Mouse (Mus musculus) frontal cortex, postnatal 10 days (tissue): ENCODE measurements around the gene Pi4ka.

Experiments
- DNase-seq, 2 experiments: peaks; one replicate each; pipeline ENCODE4 v3.0.0; 2022; ENCODE audit warnings: low spot score in 2 of 2, mixed read lengths in 1 of 2

Pi4ka gene

DNA sequence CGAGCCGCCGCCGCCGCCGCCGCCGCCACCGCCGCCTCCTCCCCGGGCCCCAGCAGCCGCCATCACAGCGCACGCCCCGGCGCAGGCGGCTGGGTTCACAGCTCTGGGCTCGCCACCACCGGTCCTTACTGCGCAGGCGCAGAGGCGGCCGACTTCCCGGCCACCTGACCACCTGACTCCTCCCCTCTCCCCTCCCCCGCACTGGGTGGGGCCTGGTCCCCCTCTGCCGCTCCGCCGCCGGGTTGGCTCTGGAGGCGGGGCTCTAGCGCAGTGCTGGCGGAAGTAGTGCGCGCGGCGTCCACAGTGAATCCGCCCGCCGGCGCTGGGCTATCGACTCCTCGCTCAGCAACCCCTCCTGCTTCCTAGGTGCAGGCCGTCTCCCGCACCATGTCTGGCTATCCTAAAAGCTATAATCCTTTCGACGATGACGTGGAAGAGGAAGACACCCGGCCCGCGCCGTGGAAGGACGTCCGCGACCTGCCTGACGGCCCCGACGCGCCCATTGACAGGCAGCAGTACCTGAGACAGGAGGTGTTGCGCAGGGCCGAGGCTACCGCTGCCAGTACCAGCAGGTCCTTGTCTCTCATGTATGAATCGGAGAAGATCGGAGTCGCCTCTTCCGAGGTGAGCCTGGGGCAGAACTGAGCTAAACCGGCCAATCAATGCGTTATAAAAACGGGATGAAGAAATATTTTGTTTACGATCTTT, at the start of gene Pi4ka, which contains the start of gene Snap29:
Pi4ka (minus strand) TSS at position 579 of the 708 bp plus-strand sequence.
Snap29 (plus strand) TSS at position 251 of the 708 bp plus-strand sequence.
- DNase-seq, result peak; percentile 99 to 100

DNA sequence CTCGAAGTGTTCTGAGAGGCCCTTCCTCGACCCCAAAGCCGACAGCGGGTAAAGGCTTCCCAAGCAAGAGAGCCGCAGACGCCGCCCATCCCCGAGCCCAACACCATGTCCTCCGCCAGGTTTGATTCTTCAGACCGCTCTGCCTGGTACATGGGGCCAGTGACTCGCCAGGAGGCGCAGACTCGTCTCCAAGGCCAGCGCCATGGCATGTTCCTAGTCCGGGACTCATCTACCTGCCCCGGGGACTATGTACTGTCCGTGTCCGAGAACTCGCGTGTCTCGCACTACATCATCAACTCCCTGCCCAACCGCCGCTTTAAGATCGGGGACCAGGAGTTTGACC, 46.2 kb upstream of the Pi4ka start:
- DNase-seq, result peak; percentile 26 to 53

DNA sequence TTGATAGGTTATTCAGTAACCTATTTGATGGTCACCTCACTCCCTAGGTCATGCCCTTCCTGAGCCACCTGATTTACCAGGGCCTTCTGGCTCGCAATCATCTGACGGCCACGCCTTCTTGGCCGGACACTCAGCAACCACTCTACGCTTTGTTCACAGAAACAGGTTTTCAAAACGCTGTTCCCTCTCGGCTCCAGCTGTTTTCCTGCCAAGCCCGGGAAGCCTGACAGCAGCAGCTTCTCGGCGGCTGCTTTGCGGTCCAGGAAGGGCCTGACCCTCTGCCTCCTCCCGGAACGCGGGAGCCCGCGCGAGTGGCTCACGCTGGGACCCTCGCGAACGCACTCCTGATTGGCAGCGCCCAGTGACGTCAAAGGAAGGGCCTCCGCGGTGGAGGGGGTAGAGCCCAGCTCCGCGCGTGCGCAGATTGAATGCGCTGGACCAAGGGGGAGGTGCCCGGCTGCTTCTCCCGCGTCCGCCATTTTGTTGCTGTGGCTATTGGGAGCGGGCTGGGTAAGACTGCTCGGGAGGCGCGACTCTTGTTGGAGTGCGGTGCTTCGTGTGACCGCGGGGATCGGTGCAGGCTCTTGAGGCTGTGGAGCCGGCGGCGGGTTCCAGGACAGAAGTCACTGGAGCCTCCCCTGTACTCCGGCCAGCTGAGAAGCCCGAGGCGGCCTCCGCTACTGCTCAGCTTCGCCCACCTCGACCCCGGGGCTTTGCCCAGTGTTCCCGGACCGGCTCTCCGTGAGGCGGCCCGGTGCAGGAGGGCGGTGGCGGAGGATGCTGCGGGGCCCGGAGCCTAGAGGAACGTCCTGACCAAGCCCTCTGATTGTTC, 45.6 kb upstream of the Pi4ka start, which contains the start of gene Crkl:
Crkl (plus strand) TSS at position 447 of the 832 bp plus-strand sequence.
- peak; percentile 95 to 98 for DNase-seq

DNA sequence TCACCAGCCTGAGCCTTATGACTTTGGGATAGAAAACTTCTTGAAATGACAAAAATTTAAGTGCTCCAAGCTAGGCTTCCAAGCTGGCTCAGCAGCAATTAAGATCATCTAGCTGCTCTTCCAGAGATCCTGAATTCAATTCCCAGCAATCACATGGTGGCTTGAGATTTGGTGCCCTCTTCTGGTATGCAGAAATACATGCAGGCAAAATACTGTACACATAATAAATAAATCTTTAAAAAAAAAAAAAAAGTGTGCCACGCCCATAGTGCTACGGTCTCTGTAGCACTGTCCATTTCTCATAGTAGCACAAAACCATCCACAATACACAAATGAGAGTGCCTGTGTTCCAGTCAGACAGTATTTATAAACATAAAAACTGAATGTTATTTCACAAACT, 26.5 kb upstream of the Pi4ka start:
- no peak for DNase-seq

DNA sequence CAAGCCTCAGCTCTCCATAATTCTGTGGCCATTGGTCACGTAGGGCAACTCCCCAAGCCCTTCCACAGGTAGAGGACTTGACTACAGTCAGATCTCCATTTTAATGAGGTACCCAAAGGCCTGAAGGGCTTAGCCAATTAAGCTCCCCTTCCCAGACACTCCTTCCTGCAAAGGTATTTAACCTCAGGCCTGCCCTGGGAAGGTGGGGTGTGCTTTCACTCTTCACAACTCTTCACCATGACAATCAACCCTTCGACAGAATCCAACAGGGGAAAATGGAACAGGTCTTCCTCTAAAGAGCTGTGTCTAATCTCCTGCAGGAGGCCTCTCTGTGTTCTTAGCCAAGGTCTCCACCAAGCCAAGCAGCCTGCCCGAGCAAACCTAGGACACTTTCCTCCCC, 16.9 kb upstream of the Pi4ka start:
- no peak for DNase-seq

DNA sequence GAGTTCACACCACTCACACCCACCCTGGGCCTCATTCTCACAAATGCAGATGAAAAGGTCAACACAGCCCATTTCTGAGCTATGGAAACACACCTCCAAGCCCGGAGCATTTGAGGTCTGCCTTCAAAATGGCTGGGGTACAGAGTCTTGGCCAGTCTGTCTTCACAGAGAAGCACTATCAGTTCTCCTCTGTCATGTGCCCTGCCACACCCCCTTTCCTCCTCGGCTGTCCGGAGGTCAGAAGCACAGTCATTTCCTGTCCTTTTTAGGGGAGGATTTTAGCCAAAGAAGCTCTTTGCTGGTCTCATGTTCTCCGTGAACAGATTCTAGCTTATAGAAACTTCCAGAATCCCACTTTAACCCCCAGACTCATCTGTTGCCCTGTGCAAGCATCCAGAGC, 4.1 kb upstream of the Pi4ka start:
- DNase-seq, result no peak

DNA sequence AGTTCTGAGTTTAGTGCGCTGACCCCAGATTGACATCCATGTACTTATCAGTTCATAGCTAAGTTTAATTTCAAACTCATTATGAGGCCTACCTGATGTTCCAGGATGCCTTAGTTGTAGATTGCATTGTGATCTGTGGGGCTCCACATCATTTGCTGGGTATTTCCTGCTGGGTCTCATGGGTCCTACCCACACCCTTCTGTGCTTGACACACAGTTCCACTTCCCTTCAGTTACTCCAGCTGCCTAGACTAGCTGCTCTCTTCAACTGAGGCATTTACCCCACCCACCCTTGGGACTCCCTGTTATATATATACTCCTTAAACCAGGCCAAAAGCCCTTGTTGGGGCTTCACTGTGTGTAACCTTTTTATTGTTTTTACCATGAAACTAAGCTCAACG, 2.9 kb upstream of the Pi4ka start:
- no peak for DNase-seq

DNA sequence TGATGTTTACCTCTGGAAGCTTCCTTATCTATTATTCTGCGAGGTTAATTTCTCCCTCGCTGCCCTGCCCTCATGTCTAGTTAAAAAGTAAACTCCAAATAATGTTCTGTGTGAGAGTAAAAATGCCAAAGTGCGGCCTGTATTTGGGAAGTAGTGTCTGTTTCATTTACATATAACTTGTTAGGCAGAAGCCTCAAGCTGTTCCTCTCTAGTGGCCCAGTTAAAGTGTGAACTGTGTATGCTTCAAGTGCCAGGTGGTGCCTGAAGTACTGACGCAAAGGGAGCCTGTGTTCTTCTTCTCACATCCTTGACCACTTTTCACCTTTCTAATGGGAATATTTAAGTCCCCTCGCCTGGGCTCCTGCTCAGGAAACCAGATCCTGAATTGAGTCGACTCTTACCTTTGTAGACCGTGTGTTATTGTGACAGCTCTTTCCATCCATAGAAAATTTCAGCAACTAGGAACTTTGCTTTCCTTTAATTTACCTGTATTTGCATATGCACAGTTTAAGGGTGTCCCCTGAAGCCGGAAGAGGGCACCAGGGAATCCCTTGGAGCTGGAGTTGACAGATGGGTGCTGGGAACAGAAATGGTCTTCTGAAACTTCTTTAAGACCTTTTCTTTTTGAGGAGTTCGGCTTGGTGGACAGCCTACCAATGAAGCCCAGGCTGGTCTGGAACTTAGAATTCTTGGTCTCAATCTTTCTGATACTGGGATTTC, 558 bp upstream of the Pi4ka start:
- DNase-seq, result no peak

DNA sequence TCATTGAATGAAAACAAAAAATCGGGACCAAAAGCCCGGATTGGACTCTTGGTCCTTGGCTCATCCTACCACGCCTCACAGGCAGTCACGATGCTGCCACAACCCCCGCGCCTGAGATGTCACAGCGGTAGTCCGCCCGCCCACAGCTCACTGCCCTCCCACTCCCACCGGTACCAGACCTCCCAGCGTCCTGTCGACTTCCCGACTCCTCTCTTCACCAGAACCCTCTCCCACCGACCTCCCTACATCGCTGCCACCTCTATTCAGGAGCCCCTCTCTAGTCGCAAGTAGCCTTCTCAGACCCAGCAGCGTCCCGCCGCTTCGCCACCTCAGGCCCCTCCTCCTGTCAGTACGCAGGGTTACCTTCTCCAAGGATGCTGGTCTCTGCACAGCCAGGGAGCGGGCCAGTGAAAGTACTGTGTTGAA, 830 bp downstream of the Pi4ka start:
- DNase-seq, result peak; percentile 77 to 79

DNA sequence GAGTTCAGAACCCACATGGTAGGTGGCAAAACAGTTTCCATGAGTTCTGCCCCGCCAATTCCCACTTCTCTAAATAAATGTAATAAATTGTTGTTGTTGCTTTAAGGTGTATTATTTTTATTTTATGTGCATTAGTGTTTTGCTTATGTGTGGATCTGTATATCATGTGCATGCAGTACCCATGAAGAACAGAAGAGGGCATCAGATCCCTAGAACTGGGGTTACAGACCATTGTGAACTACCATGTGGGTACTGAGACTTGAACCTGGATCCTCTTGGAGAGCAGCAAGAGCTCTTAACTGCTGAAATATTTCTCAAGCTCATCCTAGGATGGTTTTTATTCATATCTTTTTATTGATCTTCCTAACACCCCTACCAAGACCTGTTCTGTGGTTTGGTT, 3.3 kb downstream of the Pi4ka start:
- DNase-seq, result no peak

DNA sequence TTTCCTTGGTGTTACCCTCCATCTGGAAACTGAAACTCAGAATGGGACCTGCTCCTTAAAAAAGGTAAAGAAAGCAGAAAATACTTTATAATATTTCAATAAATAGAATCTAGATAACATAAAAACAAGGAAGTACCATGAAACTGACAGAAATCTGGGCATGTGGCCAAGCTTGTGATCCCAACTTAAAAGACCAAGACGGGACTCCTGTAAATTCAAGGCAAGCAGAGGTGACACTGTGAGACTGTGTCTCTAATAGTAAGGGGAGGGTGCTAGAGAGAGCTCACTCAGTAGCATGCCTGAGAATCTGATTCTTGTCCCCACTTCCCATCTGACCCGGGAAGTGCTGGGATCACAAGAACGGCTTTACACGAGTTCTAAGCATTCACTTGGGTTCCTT, 13.3 kb downstream of the Pi4ka start:
- DNase-seq, result no peak

DNA sequence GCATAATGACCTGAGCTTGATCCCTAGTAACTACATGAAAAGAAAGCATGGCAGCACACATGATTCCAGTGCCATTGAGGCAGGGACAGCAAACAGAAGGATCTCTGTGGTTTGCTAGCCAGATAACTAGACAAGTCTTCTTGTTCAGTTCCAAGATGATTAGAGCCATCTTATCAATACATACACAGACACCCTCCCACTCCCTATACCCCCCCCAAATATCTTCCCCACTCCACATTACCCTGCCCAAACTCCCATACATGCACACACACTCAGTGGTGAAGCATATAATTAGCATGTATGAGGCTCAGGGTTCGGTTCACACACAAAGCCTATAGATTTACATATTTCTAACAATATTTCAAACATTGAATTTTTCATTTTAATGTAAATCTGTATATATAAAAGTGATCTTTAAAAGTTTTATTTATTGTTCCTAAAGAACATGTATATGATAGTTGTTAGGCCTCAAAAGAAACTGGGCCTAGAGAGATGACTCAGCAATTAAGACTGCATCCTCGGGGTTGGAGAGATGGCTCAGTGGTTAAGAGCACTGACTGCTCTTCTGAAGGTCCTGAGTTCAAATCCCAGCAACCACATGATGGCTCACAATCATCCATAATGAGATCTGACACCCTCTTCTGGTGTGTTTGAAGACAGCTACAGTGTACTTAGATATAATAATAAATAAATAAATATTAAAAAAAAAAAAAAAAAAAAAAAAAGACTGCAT, 22.4 kb downstream of the Pi4ka start:
- DNase-seq, result no peak

DNA sequence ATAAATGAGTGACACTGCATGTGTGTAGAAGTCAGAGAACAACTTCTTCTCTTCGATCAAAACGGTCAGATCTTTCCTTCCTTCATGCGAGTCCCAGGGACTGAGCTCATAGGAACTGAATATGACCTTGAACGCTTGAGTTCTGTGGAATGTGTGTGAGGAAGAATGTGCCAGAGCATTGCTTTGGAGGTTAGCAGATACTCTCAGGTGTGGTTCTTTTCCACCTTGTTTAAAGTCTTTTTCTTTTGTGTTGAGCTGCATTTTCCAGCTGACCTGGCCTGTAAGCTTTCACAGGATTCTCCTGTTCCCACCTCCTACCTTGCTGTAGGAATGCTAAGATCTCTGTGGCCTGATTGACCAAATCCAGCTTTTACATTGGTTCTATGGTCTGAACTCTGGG, 23.8 kb downstream of the Pi4ka start:
- DNase-seq, result no peak

DNA sequence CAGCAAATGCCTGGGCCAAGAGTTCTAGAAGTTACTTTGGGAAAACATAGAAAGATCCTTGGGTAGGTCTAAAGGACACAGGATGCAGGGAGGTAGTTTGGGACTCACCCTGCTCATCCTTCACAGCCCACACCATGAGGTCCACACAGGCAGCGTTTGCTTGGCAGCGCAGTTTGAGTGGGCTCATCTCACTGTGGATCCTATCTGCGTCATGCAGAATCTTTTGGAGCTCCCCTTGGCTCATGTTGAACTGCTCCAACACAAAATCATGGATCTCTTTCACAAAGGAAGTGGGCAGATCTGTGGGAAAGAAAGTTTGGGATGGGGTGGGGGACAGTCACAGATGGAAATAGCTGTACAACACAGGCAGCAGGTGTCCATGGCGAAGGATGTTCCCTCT, 47.3 kb downstream of the Pi4ka start:
- no peak for DNase-seq

DNA sequence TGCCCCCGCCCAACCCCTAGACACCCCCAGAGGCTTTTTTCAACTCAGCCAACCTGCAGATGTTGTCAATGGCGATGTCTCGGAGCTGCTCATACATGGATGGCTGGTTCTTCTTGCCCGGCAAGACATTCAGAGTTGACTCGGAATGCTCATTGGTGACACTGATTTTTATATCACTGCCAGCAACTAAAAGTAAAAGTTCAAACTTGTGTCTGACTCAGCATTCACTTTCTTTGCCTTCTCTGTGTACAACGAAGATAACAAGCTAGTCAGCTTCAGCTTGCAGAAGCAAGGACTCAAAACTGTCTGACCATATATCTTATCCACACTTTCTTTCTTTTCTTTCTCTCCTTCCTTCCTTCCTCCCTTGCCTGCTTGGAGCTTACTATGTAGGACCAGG, 50.1 kb downstream of the Pi4ka start:
- DNase-seq, result no peak

DNA sequence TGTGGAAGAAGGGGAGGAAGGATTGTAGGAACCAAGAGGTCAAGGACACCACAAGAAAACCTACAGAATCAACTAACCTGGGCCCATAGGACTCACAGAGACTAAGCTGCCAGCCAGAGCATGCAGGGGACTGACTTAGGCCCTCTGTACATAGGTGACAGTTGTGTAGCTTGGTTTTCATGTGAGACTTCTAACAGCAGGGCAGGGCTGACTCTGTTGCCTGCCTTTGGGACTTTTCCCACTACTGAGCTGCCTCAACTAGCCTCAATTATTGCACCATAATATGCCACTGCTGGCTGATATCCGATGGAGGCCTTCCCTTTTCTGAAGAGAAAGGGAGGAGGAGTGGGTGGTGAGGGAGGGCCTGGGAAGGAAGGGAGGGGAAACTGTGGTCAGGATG, 59.3 kb downstream of the Pi4ka start:
- DNase-seq, result no peak

DNA sequence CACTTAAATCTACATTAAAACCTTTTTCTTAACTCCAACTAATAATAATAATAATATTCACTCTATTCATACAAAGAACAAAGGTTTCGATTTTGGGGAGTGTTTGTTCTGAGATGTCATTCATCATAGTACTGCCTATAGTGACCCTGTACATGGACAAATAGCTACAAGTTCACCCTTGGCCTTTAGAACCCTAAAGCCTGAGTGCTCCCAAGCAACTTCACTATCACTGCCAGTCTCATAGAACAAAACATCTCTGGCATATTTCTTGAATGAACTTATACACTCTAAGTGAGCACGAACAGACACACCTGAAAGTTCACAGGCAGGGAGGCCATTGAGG, 60.3 kb downstream of the Pi4ka start:
- no peak for DNase-seq

DNA sequence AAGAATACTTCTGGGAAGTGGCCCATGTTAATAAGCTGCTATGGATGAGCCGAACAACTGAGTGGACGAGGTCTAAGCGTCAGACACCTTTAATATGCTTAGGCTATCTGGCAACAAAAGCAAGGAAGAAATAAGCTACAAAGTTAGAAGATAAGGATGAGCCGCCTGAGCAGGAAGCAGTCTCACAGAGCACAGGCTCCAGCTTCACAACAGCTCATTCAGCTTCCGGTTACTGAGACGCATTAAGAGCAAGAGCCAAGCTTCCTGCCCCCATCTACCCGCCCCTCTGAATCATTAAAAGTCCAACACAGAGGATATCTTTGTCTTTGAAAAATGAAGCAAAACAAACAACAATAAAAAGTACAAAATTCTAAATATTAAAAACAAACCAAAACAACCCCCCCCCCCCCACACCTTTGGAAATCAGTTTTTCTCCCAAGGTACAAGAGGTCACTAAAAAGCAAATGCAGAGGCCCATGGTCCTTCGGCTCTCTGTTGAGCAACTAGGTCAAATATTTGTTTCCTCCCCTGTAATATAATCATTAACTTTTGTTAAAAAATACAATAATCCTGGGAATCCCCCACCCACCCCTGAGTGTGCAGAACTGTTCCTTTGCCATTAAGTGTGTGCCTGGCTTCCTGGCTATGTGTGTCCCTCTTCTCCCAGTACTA, 60.8 kb downstream of the Pi4ka start:
- no peak for DNase-seq

DNA sequence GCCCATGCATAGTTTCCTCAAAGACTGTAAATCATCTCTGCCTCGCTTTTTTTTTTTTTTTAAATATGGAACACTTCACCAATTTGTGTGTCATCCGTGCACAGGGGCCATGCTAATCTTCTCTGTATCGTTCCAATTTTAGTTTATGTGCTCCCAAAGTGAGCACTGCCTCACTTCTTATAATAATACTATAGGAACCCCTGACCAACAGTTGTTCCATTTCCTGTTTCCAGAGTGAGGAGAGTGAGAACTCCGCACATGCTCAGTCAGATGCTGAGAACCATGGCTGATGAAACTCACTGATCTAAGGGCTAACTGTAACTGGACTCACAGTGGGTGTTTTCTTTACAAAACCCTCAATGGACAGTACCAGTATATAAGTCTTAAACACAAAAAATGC, 64.3 kb downstream of the Pi4ka start:
- no peak for DNase-seq

DNA sequence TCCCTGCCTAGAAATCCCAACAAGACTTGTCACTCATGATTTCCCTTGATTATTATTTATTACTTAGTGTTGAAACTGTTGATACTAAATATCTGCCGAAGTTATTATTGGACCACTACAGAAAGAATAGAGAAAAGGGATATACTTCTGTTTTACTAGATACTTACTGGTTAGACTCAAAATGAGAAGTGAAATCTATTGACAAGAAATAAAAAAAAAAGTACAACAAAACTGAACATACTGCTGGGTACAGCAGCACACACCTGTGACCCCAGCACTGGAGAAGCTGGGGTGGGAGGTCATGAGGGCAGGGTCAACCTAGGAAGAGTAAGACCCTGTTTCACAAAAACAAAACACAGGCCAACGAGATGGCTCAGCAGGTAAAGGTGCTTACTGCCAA, 65.4 kb downstream of the Pi4ka start:
- DNase-seq, result no peak

DNA sequence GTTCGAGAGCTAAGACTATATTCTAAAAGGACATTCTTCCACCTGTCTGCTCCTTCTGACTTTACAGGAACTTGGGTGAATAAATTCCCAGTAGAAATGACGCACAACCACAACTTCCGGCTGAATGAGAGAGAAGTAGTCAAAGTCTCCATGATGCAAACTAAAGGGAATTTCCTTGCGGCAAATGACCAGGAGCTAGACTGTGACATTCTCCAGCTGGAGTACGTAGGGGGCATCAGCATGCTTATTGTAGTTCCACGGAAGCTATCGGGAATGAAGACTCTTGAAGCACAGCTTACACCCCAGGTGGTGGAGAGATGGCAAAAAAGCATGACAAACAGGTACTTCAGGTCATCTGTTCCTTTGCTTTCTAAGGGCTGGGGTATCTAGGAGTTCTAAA, 66.4 kb downstream of the Pi4ka start:
- no peak for DNase-seq
